Mouse (Mus musculus) kidney, embryonic 16.5 days (tissue): ENCODE results near the gene Gnb3. TPM values are rescaled to one million over a fixed set of nuclear protein-coding genes. Genes with fewer than 3 reads are reported as not detected.
"Not testable (repeated sequence)": the region's sequence is repeated elsewhere in the genome, so short reads cannot be mapped to it uniquely, and the experiment has no call there.

Source experiments
- ATAC-seq: fragments of 200-750 bp; cut with Nextera tagmentation; 2 replicates; pipeline ENCODE4 v1.8.0; 2017; ENCODE audit warnings: moderate TSS enrichment; ENCODE audit not compliant: low FRiP score, low TSS enrichment
- H3K27ac ChIP-seq: fragments of 300-500 bp; sonication (generic); 2 replicates; pipeline ENCODE4 v1.5.1; 2014; ENCODE audit warnings: low read length
- H3K27me3 ChIP-seq: fragments of 300-500 bp; sonication (generic); 2 replicates; pipeline ENCODE4 v1.6.1; 2014; ENCODE audit warnings: low read length, control low read depth, mixed read lengths; ENCODE audit not compliant: insufficient read depth
- H3K36me3 ChIP-seq: fragments of 300-500 bp; sonication (generic); 2 replicates; pipeline ENCODE4 v1.6.1; 2014; ENCODE audit warnings: low read length, control low read depth, mixed read lengths; ENCODE audit not compliant: insufficient read depth
- H3K4me1 ChIP-seq: fragments of 300-500 bp; sonication (generic); 2 replicates; pipeline ENCODE4 v1.6.1; 2014; ENCODE audit warnings: low read length, control low read depth, mixed read lengths; ENCODE audit not compliant: insufficient read depth
- H3K4me2 ChIP-seq: fragments of 300-500 bp; sonication (generic); replicated peaks from 2 replicates; pipeline ENCODE4 v1.6.1; 2014; ENCODE audit warnings: low read depth, low read length
- H3K4me3 ChIP-seq: fragments of 300-500 bp; sonication (generic); 2 replicates; pipeline ENCODE4 v1.5.1; 2014; ENCODE audit warnings: mild to moderate bottlenecking, low read length
- H3K9ac ChIP-seq: fragments of 300-500 bp; sonication (generic); replicated peaks from 2 replicates; pipeline ENCODE4 v1.6.1; 2014; ENCODE audit warnings: low read length
- H3K9me3 ChIP-seq: fragments of 300-500 bp; sonication (generic); 2 replicates; pipeline ENCODE4 v1.6.1; 2016; ENCODE audit warnings: low read length, control low read depth
- WGBS: fragments of 180-500 bp; shearing (Covaris S2); extraction: QIAGEN DNeasy Blood & Tissue Kit; methylation state at CpG from one replicate; pipeline ENCODE4 v1.1.7; 2014; 5-methylcytosine and 5-hydroxymethylcytosine counted together
- polyA plus RNA-seq: library from polyadenylated mRNA; unstranded; fragments of >200 nt; fragmentation: Nextera tagmentation; extraction: Ambion mirVana; gene quantifications from 2 replicates; pipeline ENCODE4 v1.2.1, GENCODE M21; 2015

Gene Gnb3
- polyA plus RNA-seq, 1 experiment from 2014 or later, result 1.8 TPM

- Histone ChIP-seq H3K27me3 (no peaks in the 10 kb centered on the region), H3K4me2 (peak overlapping the region; percentile 90), H3K36me3 (peaks cover 22% of the 10 kb centered on the region), H3K9ac (peak overlapping the region; percentile 91; the same call in 1 of the 2 replicates), H3K9me3 (no peaks in the 10 kb centered on the region), H3K4me1 (peaks cover 42% of the 10 kb centered on the region), H3K27ac (no peak overlapping the region), H3K4me3 (peak overlapping the region; percentile 84)
- WGBS, result 83% methylated on average over 24 of the region's 24 CpGs
- no peak for ATAC-seq
These were observed 28.1 kb downstream of the Gnb3 start for GRCm38 (mm10) chr6:124811701-124812560.

GRCm38 (mm10) chr6:124811403-124811665, 28.7 kb downstream of the Gnb3 start:
- ATAC-seq, result no peak
- no peaks in the 10 kb centered on the region for H3K27me3 ChIP-seq
- H3K4me2 ChIP-seq, result no peak overlapping the region

GRCm38 (mm10) chr6:124810566-124811402, 29.3 kb downstream of the Gnb3 start:
- not testable (repeated sequence) for ATAC-seq, H3K9me3 ChIP-seq, H3K27me3 ChIP-seq, H3K4me3 ChIP-seq, H3K27ac ChIP-seq, H3K9ac ChIP-seq
- H3K4me1 ChIP-seq, result peaks cover 50% of the 10 kb centered on the region
- 0 out of 2 replicates have a peak overlapping the region, but pooled peaks have one; percentile 98 for H3K4me2 ChIP-seq
- peaks cover 11% of the 10 kb centered on the region for H3K36me3 ChIP-seq
- WGBS, result 85% methylated on average over 11 of the region's 11 CpGs

More at GRCm38 (mm10) chr6:124811403-124811665, 28.7 kb downstream of the Gnb3 start:
- peaks cover 47% of the 10 kb centered on the region for H3K4me1 ChIP-seq
- H3K9ac ChIP-seq, result no peak overlapping the region
- H3K36me3 ChIP-seq, result peaks cover 16% of the 10 kb centered on the region
- H3K4me3 ChIP-seq, result no peak overlapping the region
- no peak overlapping the region for H3K27ac ChIP-seq
- H3K9me3 ChIP-seq, result no peaks in the 10 kb centered on the region
- 69% methylated on average over 4 of the region's 4 CpGs for WGBS

- peak; percentile 1; the same call in 1 of the 2 replicates for ATAC-seq
- peaks cover 46% of the 10 kb centered on the region for H3K4me1 ChIP-seq
- WGBS, result 42% methylated on average over 14 of the region's 14 CpGs
- H3K9me3 ChIP-seq, result no peaks in the 10 kb centered on the region
- peak overlapping the region; percentile 72 for H3K4me3 ChIP-seq
- H3K36me3 ChIP-seq, result peaks cover 11% of the 10 kb centered on the region
- peak overlapping the region; percentile 98 for H3K27ac ChIP-seq
- peak overlapping the region; percentile 98 for H3K4me2 ChIP-seq
- H3K27me3 ChIP-seq, result no peaks in the 10 kb centered on the region
- H3K9ac ChIP-seq, result peak overlapping the region; percentile 86
These were observed 30.1 kb downstream of the Gnb3 start for GRCm38 (mm10) chr6:124809775-124810538.

- Histone ChIP-seq H3K4me1 (peaks cover 39% of the 10 kb centered on the region), H3K36me3 (peaks cover 11% of the 10 kb centered on the region), H3K27ac (peak overlapping the region; percentile 98), H3K4me3 (peak overlapping the region; percentile 72), H3K27me3 (no peaks in the 10 kb centered on the region), H3K9ac (peak overlapping the region; percentile 86), H3K9me3 (no peaks in the 10 kb centered on the region), H3K4me2 (peak overlapping the region; percentile 98)
- ATAC-seq, result peak; percentile 29
- under 1% methylated on average over 35 of the region's 35 CpGs for WGBS
These were observed 30.9 kb downstream of the Gnb3 start for GRCm38 (mm10) chr6:124809052-124809774.

- H3K27ac ChIP-seq, result peak within 1 kb of the TSS; percentile 98
- H3K27me3 ChIP-seq, result no peaks in the 10 kb centered on the region
- peak within 1 kb of the TSS; percentile 72 for H3K4me3 ChIP-seq
- peaks cover 37% of the 10 kb centered on the region for H3K4me1 ChIP-seq
- H3K36me3 ChIP-seq, result peaks cover 11% of the 10 kb centered on the region
- 3% methylated on average over 29 of the region's 29 CpGs for WGBS
- H3K9ac ChIP-seq, result peak within 1 kb of the TSS; percentile 86
- peak within 1 kb of the TSS; percentile 98 for H3K4me2 ChIP-seq
- H3K9me3 ChIP-seq, result no peaks in the 10 kb centered on the region
- ATAC-seq, result peak; percentile 71
These were observed 31.6 kb downstream of the Gnb3 start, which contains the start of gene Spsb2 for GRCm38 (mm10) chr6:124808358-124809012. TSS of gene Spsb2 (plus strand) at chr6:124808661.

GRCm38 (mm10) chr6:124807986-124808357, 32.1 kb downstream of the Gnb3 start:
- 71% methylated on average over 6 of the region's 6 CpGs for WGBS
- peak overlapping the region; percentile 72 for H3K4me3 ChIP-seq
- H3K4me2 ChIP-seq, result peak overlapping the region; percentile 98
- no peak for ATAC-seq
- H3K4me1 ChIP-seq, result peaks cover 36% of the 10 kb centered on the region
- peak overlapping the region; percentile 98 for H3K27ac ChIP-seq
- H3K9ac ChIP-seq, result peak overlapping the region; percentile 86
- peaks cover 11% of the 10 kb centered on the region for H3K36me3 ChIP-seq
- H3K27me3 ChIP-seq, result no peaks in the 10 kb centered on the region
- no peaks in the 10 kb centered on the region for H3K9me3 ChIP-seq

- H3K4me1 ChIP-seq, result peaks cover 30% of the 10 kb centered on the region
- no peak overlapping the region for H3K4me3 ChIP-seq
- 85% methylated on average over 4 of the region's 4 CpGs for WGBS
- no peaks in the 10 kb centered on the region for H3K27me3 ChIP-seq
- H3K9ac ChIP-seq, result no peak overlapping the region
- no peak overlapping the region for H3K4me2 ChIP-seq
- no peak overlapping the region for H3K27ac ChIP-seq
- H3K36me3 ChIP-seq, result peaks cover 11% of the 10 kb centered on the region
- ATAC-seq, result no peak
- no peaks in the 10 kb centered on the region for H3K9me3 ChIP-seq
These were observed 32.7 kb downstream of the Gnb3 start for GRCm38 (mm10) chr6:124807366-124807765.
